Mouse (Mus musculus) mouse embryonic stem cell (cell line): ENCODE measurements around the gene B9d2.

Source experiments
- in situ Hi-C, 2 experiments: fragments of 300-500 bp; cut with MboI; formaldehyde crosslinking; loops; 1 replicate in 1 of 2; 3 replicates in 1 of 2; pipeline ENCODE4 v1.14.3; 2019 to 2020; ENCODE audit warnings: low sequenced_read_pairs in 2 of 2, low pct_unique_long_range_greater_than_20kb in 1 of 2, mixed read lengths in 1 of 2; ENCODE audit not compliant: unreplicated experiment in 1 of 2

Gene B9d2

DNA sequence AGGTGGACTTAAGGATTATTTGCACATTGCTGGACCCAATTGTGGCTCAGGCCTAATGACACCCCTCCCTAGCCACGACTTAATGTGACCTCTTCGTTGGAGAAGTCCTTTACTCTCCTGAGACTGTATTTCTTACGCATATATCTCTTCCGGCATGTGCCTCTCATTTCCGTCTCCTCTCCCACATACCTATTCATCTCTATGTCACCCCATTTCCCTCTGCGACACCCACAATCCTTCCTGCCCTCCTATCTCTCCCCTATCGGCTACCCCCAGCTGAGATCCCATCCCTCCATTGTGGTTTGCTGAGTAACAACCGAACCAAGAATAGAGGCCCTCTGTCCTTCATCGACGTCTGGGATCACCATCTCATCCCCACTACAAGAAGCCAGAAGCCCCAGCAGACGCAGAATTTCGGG is 9.0 kb downstream of the B9d2 start:
- in situ Hi-C loops = no loop called here

DNA sequence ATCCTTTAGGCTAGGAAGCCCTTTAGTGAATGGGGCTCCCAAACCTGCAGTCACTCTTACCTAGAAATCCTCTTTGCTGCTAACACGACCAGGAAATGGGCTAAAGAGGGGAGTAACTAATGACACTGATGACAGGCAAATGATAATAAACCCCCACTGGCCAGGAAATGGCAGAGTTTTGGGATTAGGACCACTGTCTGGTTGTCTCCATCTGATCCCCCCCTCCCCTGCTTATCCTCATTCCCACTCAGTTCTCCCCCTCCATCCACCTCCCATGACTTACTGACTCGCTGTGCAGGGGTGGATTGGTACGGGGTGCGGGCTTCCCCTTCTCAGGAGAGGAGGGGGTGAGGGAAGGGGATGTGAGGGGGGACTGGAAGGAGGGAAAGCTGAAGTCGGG is 9.5 kb downstream of the B9d2 start:
- in situ Hi-C loops = no loop called here

DNA sequence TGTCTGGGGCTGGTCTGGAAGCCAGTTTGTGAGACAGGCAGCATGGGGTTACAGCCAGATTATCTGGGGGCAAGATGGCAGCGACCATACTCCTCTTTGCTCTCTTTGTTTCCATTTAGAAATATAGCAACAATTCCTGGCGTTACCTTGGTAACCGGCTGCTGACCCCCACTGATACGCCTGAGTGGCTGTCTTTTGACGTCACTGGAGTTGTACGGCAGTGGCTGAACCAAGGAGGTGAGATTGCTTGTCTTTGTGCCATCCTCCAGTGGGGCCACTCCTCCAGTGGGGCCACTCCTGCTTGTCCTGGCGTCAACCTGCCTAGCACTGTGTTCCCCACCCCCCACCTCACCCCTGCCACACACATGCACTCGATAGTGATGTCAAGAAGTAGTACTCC is 13.5 kb downstream of the B9d2 start:
- in situ Hi-C loops = no loop called here

DNA sequence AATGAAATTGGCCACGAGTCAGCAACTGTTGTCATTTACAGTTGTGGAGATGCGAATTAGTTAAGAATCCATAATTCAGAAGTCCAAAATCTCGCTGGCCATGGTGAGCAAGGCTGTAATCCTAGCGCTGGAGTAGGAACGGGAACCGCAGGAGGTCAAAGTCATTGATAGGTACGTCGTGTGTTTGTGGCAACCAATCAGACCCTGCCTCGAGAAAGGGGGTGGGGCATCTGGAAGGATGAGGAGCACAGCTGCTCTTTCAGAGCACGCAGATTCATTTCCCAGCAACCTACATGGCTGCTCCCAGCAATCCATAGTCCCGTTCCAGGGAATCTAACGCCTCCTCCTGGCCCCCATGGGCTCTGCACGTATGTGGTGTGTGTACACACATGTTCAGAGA is 19.3 kb downstream of the B9d2 start:
- in situ Hi-C loops = loop anchor here in 1 of 2 experiments (5.0 kb wide), 1 partner anchor 78 kb away; no protein-coding TSS in a partner anchor

DNA sequence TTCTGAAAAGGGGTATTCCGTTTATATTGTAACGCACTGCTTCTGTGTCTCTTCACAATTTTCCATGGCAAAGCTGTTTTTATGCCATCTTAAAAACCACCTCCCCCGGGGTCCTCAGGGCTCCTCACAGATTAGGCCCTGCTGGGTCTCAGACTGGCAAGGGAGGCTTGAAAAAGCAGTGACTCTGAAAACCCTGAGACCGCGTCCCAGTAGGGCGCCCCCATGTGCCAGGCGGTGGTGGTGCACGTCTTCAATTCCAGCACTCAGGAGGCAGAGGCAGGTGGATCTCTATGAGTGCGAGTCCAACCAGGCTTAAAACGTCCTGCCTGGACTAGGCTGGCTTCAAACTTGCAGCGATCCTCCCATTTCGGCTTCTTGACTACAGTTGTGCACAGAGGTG is 20.2 kb downstream of the B9d2 start:
- in situ Hi-C loops = loop anchor here in 1 of 2 experiments (5.0 kb wide), 1 partner anchor 78 kb away; no protein-coding TSS in a partner anchor

DNA sequence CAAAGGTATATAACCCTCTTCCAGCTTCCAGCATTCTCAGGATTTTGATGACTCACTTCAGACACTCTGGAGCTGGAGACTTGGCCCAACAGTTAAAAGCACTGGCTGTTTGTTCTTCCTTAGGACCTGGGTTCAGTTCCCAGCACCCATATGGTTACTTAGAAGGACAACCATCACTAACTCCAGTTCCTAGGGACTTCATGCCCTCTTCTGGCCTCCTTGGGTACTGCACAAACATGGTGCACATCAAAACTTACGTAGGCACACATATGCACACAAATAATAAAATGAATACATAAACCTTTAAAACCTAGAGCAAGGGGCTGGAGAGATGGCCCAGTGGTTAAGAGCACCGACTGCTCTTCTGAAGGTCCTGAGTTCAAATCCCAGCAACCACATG is 21.8 kb downstream of the B9d2 start:
- in situ Hi-C loops = loop anchor here in 1 of 2 experiments (5.0 kb wide), 1 partner anchor 80 kb away; no protein-coding TSS in a partner anchor

DNA sequence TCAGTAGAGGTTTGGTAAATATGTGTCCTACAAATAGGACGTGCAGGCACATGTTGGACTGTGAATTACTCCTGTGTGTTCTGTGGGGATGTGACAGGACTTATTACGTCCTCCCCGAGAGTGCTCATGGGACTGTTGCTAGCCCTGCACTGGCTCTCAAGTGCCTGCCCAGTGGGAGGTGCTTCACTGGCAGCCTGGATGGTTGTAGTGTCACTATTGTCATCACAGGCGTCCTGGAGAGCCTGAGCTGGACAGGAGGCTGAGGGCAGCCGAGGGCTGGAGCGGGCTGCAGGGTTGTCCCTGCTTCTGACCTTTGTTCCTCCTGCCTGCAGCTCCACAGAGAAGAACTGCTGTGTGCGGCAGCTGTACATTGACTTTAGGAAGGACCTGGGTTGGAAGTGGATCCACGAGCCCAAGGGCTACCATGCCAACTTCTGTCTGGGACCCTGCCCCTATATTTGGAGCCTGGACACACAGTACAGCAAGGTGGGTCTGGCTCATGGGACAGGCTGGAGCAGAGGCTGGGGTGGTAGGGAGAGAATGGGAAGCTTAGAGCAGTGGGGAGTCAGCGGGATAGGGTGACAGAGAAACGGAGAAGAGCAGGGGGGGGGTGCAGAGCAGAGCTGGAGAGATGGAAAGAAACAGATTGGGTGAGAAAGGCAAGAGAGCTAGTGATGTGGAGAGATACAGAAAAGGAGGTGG is 23.4 kb downstream of the B9d2 start:
- in situ Hi-C loops = loop anchor here in 1 of 2 experiments (5.0 kb wide), 1 partner anchor 82 kb away; no protein-coding TSS in a partner anchor

DNA sequence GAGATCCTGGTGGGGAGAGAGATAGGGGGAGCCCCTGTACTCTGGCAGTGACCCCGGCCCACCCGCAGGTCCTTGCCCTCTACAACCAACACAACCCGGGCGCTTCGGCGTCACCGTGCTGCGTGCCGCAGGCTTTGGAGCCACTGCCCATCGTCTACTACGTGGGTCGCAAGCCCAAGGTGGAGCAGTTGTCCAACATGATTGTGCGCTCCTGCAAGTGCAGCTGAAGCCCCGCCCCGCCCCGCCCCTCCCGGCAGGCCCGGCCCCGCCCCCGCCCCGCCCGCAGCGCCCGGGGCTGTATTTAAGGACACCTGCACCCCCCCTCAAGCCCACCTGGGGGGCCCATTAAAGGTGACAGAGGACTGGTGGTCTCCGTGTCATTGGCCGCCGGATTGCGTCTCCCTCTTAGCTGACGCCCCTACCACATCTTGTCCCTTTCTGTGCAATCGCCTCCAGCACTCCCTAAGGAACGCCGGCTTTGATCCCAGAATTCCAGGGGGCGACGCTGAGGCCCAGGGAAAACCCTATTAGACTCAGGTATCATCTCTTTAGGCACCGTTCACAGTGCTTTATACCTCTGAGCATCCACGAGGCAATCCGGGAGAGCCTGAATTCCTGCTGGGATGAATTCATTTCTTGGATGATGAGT is 24.3 kb downstream of the B9d2 start:
- in situ Hi-C loops = loop anchor here in 1 of 2 experiments (5.0 kb wide), 1 partner anchor 83 kb away; no protein-coding TSS in a partner anchor

DNA sequence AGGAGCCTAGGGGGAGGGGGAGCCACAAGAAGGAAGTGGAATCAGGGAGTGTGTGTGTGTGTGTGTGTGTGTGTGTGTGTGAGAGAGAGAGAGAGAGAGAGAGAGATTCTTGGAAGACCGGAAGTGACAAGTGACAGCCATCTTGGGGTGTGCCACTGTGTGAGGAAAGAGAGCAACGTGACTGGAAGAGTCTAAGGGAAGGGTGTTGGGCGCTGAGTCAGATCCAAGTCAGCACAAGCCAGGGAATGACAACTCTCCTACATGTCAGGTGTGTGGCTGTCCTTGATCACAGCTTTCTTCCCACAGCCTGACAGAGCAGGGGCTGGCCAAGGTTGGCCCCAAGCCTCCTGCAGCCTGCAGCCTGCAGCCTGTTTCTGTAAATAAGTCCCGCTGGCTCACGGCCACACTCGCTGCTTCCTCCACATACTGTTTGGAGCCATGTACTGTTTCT is 25.2 kb downstream of the B9d2 start:
- in situ Hi-C loops = no loop called here

DNA sequence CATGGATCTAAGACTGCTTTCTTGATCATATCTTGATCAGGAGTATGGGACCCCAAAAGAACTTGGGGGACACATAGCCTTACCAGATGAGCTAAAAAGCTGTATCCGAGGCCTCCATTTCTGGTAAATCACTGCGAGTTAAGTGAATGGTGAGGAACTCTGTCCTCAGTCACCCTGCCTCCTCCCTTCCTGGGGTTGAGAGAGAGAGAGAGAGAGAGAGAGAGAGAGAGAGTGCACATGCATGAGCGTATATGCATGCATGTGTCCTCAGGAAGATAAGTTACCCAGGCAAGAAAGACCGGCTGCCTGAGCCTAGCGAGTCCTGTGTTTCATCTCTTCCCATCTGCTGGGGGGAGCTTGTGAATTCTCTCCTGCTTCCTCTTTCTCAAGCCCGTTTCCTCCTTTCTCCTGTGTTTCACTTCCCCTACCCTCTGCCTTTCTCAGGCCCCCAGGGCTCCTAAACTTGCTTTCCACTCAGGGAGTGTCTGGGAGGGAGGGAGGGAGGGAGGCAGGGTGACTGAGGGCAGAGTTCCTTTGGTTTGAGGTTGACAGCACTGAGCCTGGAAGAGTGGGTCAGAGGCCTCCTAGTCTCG is 26.1 kb downstream of the B9d2 start:
- in situ Hi-C loops = no loop called here

DNA sequence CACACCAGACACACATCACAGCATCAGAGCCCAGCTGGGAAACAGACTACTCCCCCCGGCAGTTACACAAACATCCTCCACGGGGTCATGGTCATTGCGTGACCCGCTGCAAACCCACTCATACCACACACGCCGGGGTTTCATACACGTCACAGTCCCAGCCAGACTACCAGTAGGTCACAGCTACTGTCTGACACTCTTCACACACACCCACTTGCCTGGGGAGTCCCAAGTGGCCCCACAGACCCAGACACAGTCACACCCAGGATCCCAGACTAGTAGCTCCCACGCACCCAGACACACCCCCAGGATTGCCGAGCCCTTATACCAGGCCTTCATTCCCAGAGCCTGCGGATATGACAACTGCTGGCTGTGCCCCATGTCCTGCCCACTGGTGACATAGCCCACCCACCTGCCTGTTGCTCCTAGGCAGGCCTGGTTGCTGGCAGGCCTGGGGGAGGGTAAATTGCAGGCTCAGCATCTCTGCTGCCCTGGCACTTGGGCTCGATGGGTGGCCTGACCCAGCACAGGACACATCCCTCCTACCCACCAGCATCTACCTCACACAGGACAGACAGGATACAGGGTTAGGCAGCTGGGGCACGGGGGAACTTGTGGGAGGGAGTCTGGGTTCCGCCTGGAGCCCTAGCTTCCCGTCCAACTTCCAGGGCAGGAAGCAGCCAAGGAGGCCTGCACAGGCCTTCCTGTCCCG is 27.2 kb downstream of the B9d2 start:
- in situ Hi-C loops = no loop called here

DNA sequence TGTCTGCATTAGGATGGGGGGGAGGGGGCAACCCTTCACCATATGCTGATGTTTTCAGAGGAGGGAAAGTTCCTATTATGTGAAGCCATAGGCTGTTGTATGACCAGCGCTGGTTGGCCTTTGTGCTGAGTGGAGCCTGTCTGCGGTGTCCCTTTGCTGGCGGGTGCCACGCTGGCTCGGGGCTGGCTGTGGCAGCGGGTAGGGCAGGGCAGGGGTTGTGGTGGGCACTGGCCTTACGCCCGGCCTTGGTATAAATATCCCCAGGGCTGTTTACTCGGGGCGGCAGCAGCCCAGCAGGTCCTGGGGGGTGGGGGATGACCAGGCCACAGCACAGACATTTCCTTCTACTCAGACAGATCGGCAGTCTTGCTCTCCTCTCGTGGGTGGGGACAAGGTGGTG is 29.4 kb downstream of the B9d2 start:
- in situ Hi-C loops = no loop called here

DNA sequence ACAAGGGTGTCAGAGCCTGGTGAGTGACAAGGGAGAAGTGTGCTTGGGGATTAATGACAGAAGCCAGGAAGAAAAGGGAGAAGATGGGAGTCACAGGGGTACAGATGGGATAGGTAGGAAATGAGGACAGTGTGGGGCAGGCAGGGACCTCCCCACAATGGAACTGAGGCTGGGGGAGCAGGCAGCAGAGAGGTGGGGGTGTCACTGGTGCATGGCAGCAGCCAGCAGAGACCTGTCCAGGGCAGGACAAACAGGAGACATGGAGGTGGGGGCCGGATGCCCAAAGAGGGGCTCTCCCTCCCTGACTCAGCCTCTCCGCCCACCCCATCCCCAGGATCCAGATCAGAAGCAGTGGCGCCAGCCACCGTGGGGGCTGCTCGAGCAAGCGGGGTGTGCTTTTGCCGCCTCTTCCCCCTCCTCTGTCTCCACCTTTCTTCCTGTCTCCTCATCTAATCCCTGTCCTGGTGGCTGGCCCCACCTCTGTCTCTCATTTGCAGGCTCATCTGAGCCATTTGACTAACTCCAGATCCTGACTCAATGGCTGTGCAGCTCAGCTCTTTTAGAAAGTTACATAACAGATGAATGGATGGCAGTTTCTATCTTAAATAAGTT is 30.0 kb downstream of the B9d2 start:
- in situ Hi-C loops = no loop called here

DNA sequence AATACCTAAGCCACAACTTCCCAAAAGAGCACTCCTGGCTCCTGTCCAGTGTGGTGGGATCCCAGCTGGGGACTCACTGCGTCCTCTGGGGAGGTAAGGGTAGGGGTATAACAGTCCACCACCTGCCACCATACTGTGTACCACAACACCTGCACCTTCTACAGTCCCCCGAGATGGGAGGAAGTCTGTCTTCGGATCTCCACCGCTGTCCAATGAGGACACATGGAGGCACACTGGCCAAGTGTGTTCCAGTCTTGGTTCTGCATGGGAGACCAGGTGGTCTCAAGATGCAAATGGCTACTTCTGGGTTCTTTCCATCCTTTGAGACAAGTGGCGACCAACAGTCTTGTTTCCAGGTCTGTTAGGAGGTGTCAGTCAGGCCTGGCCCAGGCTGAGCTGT is 30.6 kb downstream of the B9d2 start:
- in situ Hi-C loops = no loop called here

DNA sequence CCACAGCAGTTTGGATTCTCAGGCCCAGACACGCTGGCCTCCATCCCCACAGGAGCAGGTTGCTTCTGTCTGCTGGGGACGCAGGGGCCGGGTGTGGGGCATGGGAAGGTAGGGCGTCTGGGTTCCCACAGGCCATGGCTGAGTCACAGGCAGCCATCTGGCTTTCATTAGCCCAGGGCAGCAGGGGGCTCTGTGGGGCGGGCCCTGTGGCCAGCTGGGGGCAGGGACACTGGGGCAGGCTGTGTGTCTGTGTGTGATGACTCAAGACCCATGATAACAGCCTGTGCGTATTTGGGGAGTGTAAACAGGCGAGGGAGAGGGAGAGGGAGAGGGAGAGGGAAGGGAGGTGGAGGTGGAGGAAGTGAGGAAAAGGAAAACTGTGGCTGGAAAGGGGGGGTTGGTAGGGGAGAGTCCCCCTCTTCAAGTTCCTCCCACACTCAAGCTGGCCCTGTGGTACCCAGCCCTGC is 31.2 kb downstream of the B9d2 start:
- in situ Hi-C loops = no loop called here

DNA sequence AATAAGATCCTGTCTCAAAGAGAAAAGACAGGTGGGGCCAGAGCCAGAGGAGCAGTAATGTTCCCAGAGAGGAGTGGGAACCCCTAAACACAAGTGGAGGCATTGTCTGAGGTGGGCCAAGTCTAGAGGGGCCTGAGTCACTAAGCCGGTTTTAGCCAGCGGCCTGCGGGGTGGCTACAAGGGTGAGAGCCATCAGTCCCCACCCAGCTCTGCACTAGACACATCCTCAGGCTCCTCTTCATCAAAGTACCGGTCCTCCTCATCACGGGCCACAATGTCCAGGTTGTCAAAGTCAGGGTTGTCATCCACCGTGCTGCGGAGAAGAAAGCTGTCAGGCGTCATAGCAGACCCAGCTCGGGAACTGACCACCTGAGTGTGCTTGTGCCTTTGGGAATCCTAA is 32.2 kb downstream of the B9d2 start:
- in situ Hi-C loops = no loop called here

DNA sequence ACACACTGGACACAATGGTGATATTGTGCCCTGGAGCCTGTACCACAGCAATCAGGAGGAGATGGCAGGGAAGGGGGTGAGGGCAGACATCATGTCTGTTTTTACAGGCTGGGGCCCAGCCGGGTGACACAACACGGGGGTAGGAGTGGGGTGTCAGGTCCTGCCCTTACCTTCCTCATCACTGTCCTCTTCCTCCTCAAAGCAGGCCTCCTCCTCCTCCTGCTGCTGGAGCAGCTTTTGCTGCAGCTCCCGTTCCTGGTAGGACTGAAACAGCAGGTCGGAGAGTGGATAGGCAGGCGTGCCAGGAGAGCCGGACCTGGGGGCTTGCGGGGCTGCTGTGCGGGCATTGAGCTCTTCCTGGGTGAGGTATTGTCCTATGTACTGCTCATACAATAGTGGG is 34.0 kb downstream of the B9d2 start:
- in situ Hi-C loops = no loop called here

DNA sequence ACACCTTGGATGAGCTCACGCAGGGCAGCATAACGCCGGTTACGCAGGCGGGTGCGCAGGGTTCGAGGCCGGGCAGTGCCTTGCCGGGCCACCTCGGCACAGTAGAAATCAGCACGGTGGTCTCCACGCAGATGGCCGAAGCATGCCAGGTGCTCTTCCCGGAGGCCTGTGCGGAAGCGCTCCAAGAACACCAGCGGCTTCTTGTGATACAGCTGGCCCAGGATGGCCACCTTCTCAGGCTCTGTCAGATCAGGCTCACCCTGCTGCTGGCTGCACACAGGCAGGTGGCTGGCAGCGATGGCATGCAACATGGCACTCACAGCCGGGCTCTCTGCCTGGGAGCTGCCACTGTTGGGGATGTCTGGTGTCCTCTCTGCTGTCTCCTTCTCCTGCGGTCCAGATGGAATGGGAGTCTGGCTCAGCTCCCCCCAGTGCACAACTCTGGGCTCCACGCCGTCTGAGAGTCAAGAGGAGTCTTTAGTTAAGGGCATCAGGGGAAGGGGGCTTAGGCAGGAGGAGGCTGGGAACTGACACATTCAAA is 35.2 kb downstream of the B9d2 start:
- in situ Hi-C loops = no loop called here
